Mouse (Mus musculus): ENCODE measurements around the gene Sclt1. TPM values are rescaled to one million over a fixed set of nuclear protein-coding genes. Genes with fewer than 3 reads are reported as not detected.

The Sclt1 gene
- total RNA-seq (2023) = 25.1 to 28.6 TPM (median 27.0 TPM) in 4 replicates

GRCm38 (mm10) chr3:41742278-41742934, at the start of gene Sclt1, which contains the start of gene D3Ertd751e:
Gene Sclt1 (minus strand): TSS chr3:41742514.
Gene D3Ertd751e (plus strand): TSS chr3:41742611.

Other genes with a start within 250 kb of the Sclt1 start
- 43.6 to 50.2 TPM (median 45.9 TPM) in 4 replicates for gene Jade1, start 186.8 kb downstream of the Sclt1 start, total RNA-seq (2023)
- gene D3Ertd751e, start 97 bp upstream of the Sclt1 start, total RNA-seq (2023) = 12.8 to 16.2 TPM (median 14.6 TPM) in 4 replicates